Mouse (Mus musculus) stomach, embryonic 15.5 days (tissue): ENCODE data around the gene 1700017N19Rik. TPM values are rescaled to one million over a fixed set of nuclear protein-coding genes. Genes with fewer than 3 reads are reported as not detected.
A peak's percentile ranks its signal among the peaks of the same experiment; 100 is the strongest.
"Not testable (repeated sequence)": the region's sequence is repeated elsewhere in the genome, so short reads cannot be mapped to it uniquely, and the experiment has no call there.

ENCODE experiments used
- ATAC-seq: fragments of 200-750 bp; cut with Nextera tagmentation; 2 replicates; pipeline ENCODE4 v1.8.0; 2017; ENCODE audit warnings: low read depth, moderate number of reproducible peaks, moderate TSS enrichment; ENCODE audit not compliant: insufficient read depth, low FRiP score
- H3K27ac ChIP-seq: fragments of 300-500 bp; sonication (generic); 2 replicates; pipeline ENCODE4 v1.5.1; 2015; ENCODE audit warnings: mild to moderate bottlenecking, inconsistent platforms
- H3K27me3 ChIP-seq: fragments of 300-500 bp; sonication (generic); replicated peaks from 2 replicates; pipeline ENCODE4 v1.6.1; 2015; ENCODE audit warnings: inconsistent platforms
- H3K36me3 ChIP-seq: fragments of 300-500 bp; sonication (generic); 2 replicates; pipeline ENCODE4 v1.6.1; 2015; ENCODE audit warnings: inconsistent platforms
- H3K4me1 ChIP-seq: fragments of 300-500 bp; sonication (generic); 2 replicates; pipeline ENCODE4 v1.6.1; 2015; ENCODE audit warnings: inconsistent platforms
- H3K4me2 ChIP-seq: fragments of 300-500 bp; sonication (generic); 2 replicates; pipeline ENCODE4 v1.6.1; 2015; ENCODE audit warnings: mild to moderate bottlenecking, inconsistent platforms
- H3K4me3 ChIP-seq: fragments of 300-500 bp; sonication (generic); replicated peaks from 2 replicates; pipeline ENCODE4 v1.5.1; 2015; ENCODE audit warnings: inconsistent platforms
- H3K9ac ChIP-seq: fragments of 300-500 bp; sonication (generic); 2 replicates; pipeline ENCODE4 v1.6.1; 2015; ENCODE audit warnings: inconsistent platforms
- H3K9me3 ChIP-seq: fragments of 300-500 bp; sonication (generic); 2 replicates; pipeline ENCODE4 v1.6.1; 2016; ENCODE audit warnings: inconsistent platforms
- WGBS: fragments of 180-500 bp; shearing (Covaris S2); methylation state at CpG from one replicate; pipeline ENCODE4 v1.1.7; 2015; 5-methylcytosine and 5-hydroxymethylcytosine counted together
- polyA plus RNA-seq: library from polyadenylated mRNA; unstranded; fragments of >200 nt; fragmentation: Nextera tagmentation; extraction: Ambion mirVana; gene quantifications from 2 replicates; pipeline ENCODE4 v1.2.1, GENCODE M21; 2015

Gene 1700017N19Rik
- not detected in 2 replicates for polyA plus RNA-seq

GRCm38 (mm10) chr10:100590323-100590722 is at the start of gene 1700017N19Rik, which contains the start of gene 4930430F08Rik:
Gene 1700017N19Rik, plus strand, starts transcription at chr10:100590484.
Gene 4930430F08Rik, minus strand, starts transcription at chr10:100590423.
- peak within 1 kb of the TSS; percentile 68 for H3K4me3 ChIP-seq
- H3K4me2 ChIP-seq: peak within 1 kb of the TSS; percentile 76; the same call in 1 of the 2 replicates
- no peak within 1 kb of the TSS for H3K27ac ChIP-seq
- H3K36me3 ChIP-seq: no peaks in the 10 kb centered on the region
- H3K4me1 ChIP-seq: no peaks in the 10 kb centered on the region
- ATAC-seq: no peak
- no peak within 1 kb of the TSS for H3K9ac ChIP-seq
- no peaks in the 10 kb centered on the region for H3K9me3 ChIP-seq
- WGBS: 68% methylated on average over 1 of the region's 1 CpGs
- H3K27me3 ChIP-seq: no peaks in the 10 kb centered on the region

- no peak overlapping the region for H3K4me2 ChIP-seq
- H3K9me3 ChIP-seq: no peaks in the 10 kb centered on the region
- no peaks in the 10 kb centered on the region for H3K27me3 ChIP-seq
- 0 out of 2 replicates have a peak, but pooled peaks cover 2% of the 10 kb centered on the region for H3K36me3 ChIP-seq
- WGBS: 76% methylated on average over 3 of the region's 3 CpGs
- H3K4me1 ChIP-seq: no peaks in the 10 kb centered on the region
- no peak overlapping the region for H3K27ac ChIP-seq
- no peak for ATAC-seq
- no peak overlapping the region for H3K9ac ChIP-seq
- no peak overlapping the region for H3K4me3 ChIP-seq
Measured at GRCm38 (mm10) chr10:100556566-100557175, 33.6 kb upstream of the 1700017N19Rik start.

GRCm38 (mm10) chr10:100560194-100560883 is 29.9 kb upstream of the 1700017N19Rik start:
- H3K4me3 ChIP-seq, H3K4me2 ChIP-seq: not testable (repeated sequence)
- 84% methylated on average over 3 of the region's 3 CpGs for WGBS

GRCm38 (mm10) chr10:100564112-100564511 is 26.2 kb upstream of the 1700017N19Rik start:
- Histone ChIP-seq H3K4me1 (no peaks in the 10 kb centered on the region), H3K9me3 (no peaks in the 10 kb centered on the region), H3K36me3 (no peaks in the 10 kb centered on the region), H3K4me2 (no peak overlapping the region), H3K9ac (no peak overlapping the region), H3K4me3 (no peak overlapping the region), H3K27ac (no peak overlapping the region), H3K27me3 (no peaks in the 10 kb centered on the region)
- 92% methylated on average over 3 of the region's 3 CpGs for WGBS
- ATAC-seq: no peak

More at GRCm38 (mm10) chr10:100560194-100560883, 29.9 kb upstream of the 1700017N19Rik start:
- H3K9ac ChIP-seq, H3K9me3 ChIP-seq, H3K36me3 ChIP-seq, ATAC-seq, H3K4me1 ChIP-seq, H3K27ac ChIP-seq, H3K27me3 ChIP-seq: not testable (repeated sequence)

- H3K27me3 ChIP-seq: no peaks in the 10 kb centered on the region
- no peak overlapping the region for H3K27ac ChIP-seq
- 85% methylated on average over 3 of the region's 3 CpGs for WGBS
- peaks cover 4% of the 10 kb centered on the region; the same call in 1 of the 2 replicates for H3K36me3 ChIP-seq
- no peak overlapping the region for H3K4me2 ChIP-seq
- H3K4me3 ChIP-seq: no peak overlapping the region
- no peaks in the 10 kb centered on the region for H3K4me1 ChIP-seq
- H3K9me3 ChIP-seq: no peaks in the 10 kb centered on the region
- H3K9ac ChIP-seq: no peak overlapping the region
- ATAC-seq: no peak
Measured at GRCm38 (mm10) chr10:100571707-100572106, 18.6 kb upstream of the 1700017N19Rik start.

- H3K36me3 ChIP-seq: peaks cover 7% of the 10 kb centered on the region; the same call in 1 of the 2 replicates
Measured at GRCm38 (mm10) chr10:100574505-100575149, 15.7 kb upstream of the 1700017N19Rik start.

GRCm38 (mm10) chr10:100575294-100575693 is 15.0 kb upstream of the 1700017N19Rik start:
- Histone ChIP-seq H3K9me3 (no peaks in the 10 kb centered on the region), H3K27me3 (no peaks in the 10 kb centered on the region), H3K4me1 (no peaks in the 10 kb centered on the region), H3K27ac (no peak overlapping the region), H3K9ac (no peak overlapping the region), H3K36me3 (peaks cover 7% of the 10 kb centered on the region; the same call in 1 of the 2 replicates), H3K4me2 (no peak overlapping the region), H3K4me3 (no peak overlapping the region)
- ATAC-seq: no peak
- WGBS: 83% methylated on average over 7 of the region's 7 CpGs

More at GRCm38 (mm10) chr10:100574505-100575149, 15.7 kb upstream of the 1700017N19Rik start:
- Histone ChIP-seq H3K4me3 (no peak overlapping the region), H3K27ac (no peak overlapping the region), H3K27me3 (no peaks in the 10 kb centered on the region), H3K9ac (no peak overlapping the region), H3K4me1 (no peaks in the 10 kb centered on the region), H3K4me2 (no peak overlapping the region), H3K9me3 (no peaks in the 10 kb centered on the region)
- WGBS: 81% methylated on average over 7 of the region's 7 CpGs
- ATAC-seq: peak; percentile 81; the same call in 1 of the 2 replicates

GRCm38 (mm10) chr10:100584178-100584577 is 6.1 kb upstream of the 1700017N19Rik start:
- H3K9ac ChIP-seq: no peak overlapping the region
- no peak overlapping the region for H3K27ac ChIP-seq
- no peak for ATAC-seq
- no peak overlapping the region for H3K4me2 ChIP-seq
- no peaks in the 10 kb centered on the region for H3K4me1 ChIP-seq
- H3K9me3 ChIP-seq: no peaks in the 10 kb centered on the region
- no peaks in the 10 kb centered on the region for H3K27me3 ChIP-seq
- no peak overlapping the region for H3K4me3 ChIP-seq
- no peaks in the 10 kb centered on the region for H3K36me3 ChIP-seq
- 83% methylated on average over 3 of the region's 3 CpGs for WGBS

- peak; percentile 24; the same call in 1 of the 2 replicates for ATAC-seq
- Histone ChIP-seq H3K4me2 (peak overlapping the region; percentile 76), H3K4me1 (no peaks in the 10 kb centered on the region), H3K9me3 (no peaks in the 10 kb centered on the region), H3K27me3 (no peaks in the 10 kb centered on the region), H3K27ac (no peak overlapping the region), H3K9ac (peak overlapping the region; percentile 59; the same call in 1 of the 2 replicates), H3K4me3 (peak overlapping the region; percentile 68), H3K36me3 (no peaks in the 10 kb centered on the region)
- WGBS: 40% methylated on average over 7 of the region's 7 CpGs
Measured at GRCm38 (mm10) chr10:100588524-100588923, 1.8 kb upstream of the 1700017N19Rik start.

- H3K27ac ChIP-seq: no peak overlapping the region
Measured at GRCm38 (mm10) chr10:100588932-100589388, 1.3 kb upstream of the 1700017N19Rik start.

GRCm38 (mm10) chr10:100598339-100598738 is 8.1 kb downstream of the 1700017N19Rik start:
- no peak overlapping the region for H3K4me2 ChIP-seq
- H3K27ac ChIP-seq: no peak overlapping the region
- no peaks in the 10 kb centered on the region for H3K4me1 ChIP-seq
- no peak for ATAC-seq
- WGBS: 68% methylated on average over 3 of the region's 3 CpGs
- H3K27me3 ChIP-seq: no peaks in the 10 kb centered on the region
- H3K4me3 ChIP-seq: no peak overlapping the region
- H3K36me3 ChIP-seq: no peaks in the 10 kb centered on the region
- H3K9me3 ChIP-seq: no peaks in the 10 kb centered on the region
- H3K9ac ChIP-seq: no peak overlapping the region

More at GRCm38 (mm10) chr10:100588932-100589388, 1.3 kb upstream of the 1700017N19Rik start:
- peak overlapping the region; percentile 76 for H3K4me2 ChIP-seq
- WGBS: under 1% methylated on average over 31 of the region's 31 CpGs
- peak; percentile 99 for ATAC-seq
- peak overlapping the region; percentile 68 for H3K4me3 ChIP-seq
- no peaks in the 10 kb centered on the region for H3K9me3 ChIP-seq
- H3K27me3 ChIP-seq: no peaks in the 10 kb centered on the region
- H3K9ac ChIP-seq: peak overlapping the region; percentile 59; the same call in 1 of the 2 replicates
- H3K4me1 ChIP-seq: no peaks in the 10 kb centered on the region
- H3K36me3 ChIP-seq: no peaks in the 10 kb centered on the region
